Mouse (Mus musculus) ES-Bruce4 (cell line): ENCODE measurements around the gene Rasgef1c. TPM values are rescaled to one million over a fixed set of nuclear protein-coding genes. Genes with fewer than 3 reads are reported as not detected.
A peak's percentile ranks its signal among the peaks of the same experiment; 100 is the strongest.

Experiments used
- H3K27ac ChIP-seq: 2 replicates; pipeline ENCODE4 v1.5.1; 2012; ENCODE audit warnings: low read length, inconsistent platforms; ENCODE audit not compliant: insufficient read depth
- H3K27me3 ChIP-seq: 2 replicates; pipeline ENCODE4 v1.6.1; 2012; ENCODE audit warnings: mild to moderate bottlenecking, low read length, inconsistent platforms; ENCODE audit not compliant: control insufficient read depth, poor library complexity, insufficient read depth, severe bottlenecking
- H3K36me3 ChIP-seq: 2 replicates; pipeline ENCODE4 v1.6.1; 2012; ENCODE audit warnings: inconsistent platforms, mild to moderate bottlenecking, low read length, moderate library complexity; ENCODE audit not compliant: control insufficient read depth, poor library complexity, insufficient read depth, severe bottlenecking
- H3K4me1 ChIP-seq: one replicate; pipeline ENCODE4 v1.8.1; 2011; ENCODE audit warnings: low read length; ENCODE audit not compliant: control insufficient read depth, insufficient read depth
- H3K4me3 ChIP-seq: 2 replicates; pipeline ENCODE4 v1.5.1; 2011; ENCODE audit warnings: low read depth, mild to moderate bottlenecking, low read length
- H3K9ac ChIP-seq: 2 replicates; pipeline ENCODE4 v1.6.1; 2012; ENCODE audit warnings: low read depth, mild to moderate bottlenecking, inconsistent platforms; ENCODE audit not compliant: poor library complexity, severe bottlenecking
- H3K9me3 ChIP-seq: replicated peaks from 2 replicates; pipeline ENCODE4 v1.6.1; 2012; ENCODE audit warnings: mild to moderate bottlenecking, low read length, inconsistent platforms; ENCODE audit not compliant: control insufficient read depth, poor library complexity, insufficient read depth, severe bottlenecking
- CTCF ChIP-seq: IDR thresholded peaks from one replicate; pipeline ENCODE4 v1.8.1; 2011; ENCODE audit warnings: low read depth, low read length
- EP300 ChIP-seq: IDR thresholded peaks from 2 replicates; pipeline ENCODE4 v1.6.1; 2011; ENCODE audit warnings: low read depth, low read length; ENCODE audit not compliant: insufficient read depth
- POLR2A ChIP-seq: IDR thresholded peaks from one replicate; pipeline ENCODE4 v1.8.1; 2011; ENCODE audit warnings: low read length; ENCODE audit not compliant: insufficient read depth
- polyA plus RNA-seq: library from polyadenylated mRNA; stranded (reverse); fragments of >200 nt; gene quantifications from 2 replicates; pipeline ENCODE4 v1.2.4, GENCODE M21; 2011; ENCODE audit warnings: low read depth; ENCODE audit not compliant: missing spikeins, insufficient read depth, insufficient read length

Gene Rasgef1c
- polyA plus RNA-seq, 1 experiment = not detected

- no peak for TF ChIP-seq POLR2A
- TF ChIP-seq EP300 = no peak
- TF ChIP-seq CTCF = no peak
- Histone ChIP-seq H3K9ac (peak overlapping the region; percentile 92), H3K4me1 (no peaks in the 10 kb centered on the region)
Measured at GRCm38 (mm10) chr11:50025721-50026520, 124.3 kb downstream of the Rasgef1c start.

GRCm38 (mm10) chr11:50026521-50027090, 125.0 kb downstream of the Rasgef1c start:
- H3K4me3 ChIP-seq = no peak overlapping the region
- no peaks in the 10 kb centered on the region for H3K9me3 ChIP-seq
- H3K9ac ChIP-seq = no peak overlapping the region
- no peaks in the 10 kb centered on the region for H3K36me3 ChIP-seq
- peaks cover 27% of the 10 kb centered on the region for H3K27me3 ChIP-seq
- no peak for TF ChIP-seq CTCF
- no peak for TF ChIP-seq EP300
- no peak for TF ChIP-seq POLR2A
- no peaks in the 10 kb centered on the region for H3K4me1 ChIP-seq
- H3K27ac ChIP-seq = no peak overlapping the region

More at GRCm38 (mm10) chr11:50025721-50026520, 124.3 kb downstream of the Rasgef1c start:
- peak overlapping the region; percentile 72 for H3K4me3 ChIP-seq
- no peaks in the 10 kb centered on the region for H3K36me3 ChIP-seq
- peaks cover 27% of the 10 kb centered on the region for H3K27me3 ChIP-seq
- H3K27ac ChIP-seq = no peak overlapping the region
- no peaks in the 10 kb centered on the region for H3K9me3 ChIP-seq

GRCm38 (mm10) chr11:50028416-50028815, 126.8 kb downstream of the Rasgef1c start:
- no peaks in the 10 kb centered on the region for H3K36me3 ChIP-seq
- H3K27me3 ChIP-seq = peaks cover 25% of the 10 kb centered on the region
- no peak overlapping the region for H3K9ac ChIP-seq
- TF ChIP-seq EP300 = no peak
- no peak for TF ChIP-seq POLR2A
- TF ChIP-seq CTCF = no peak
- no peaks in the 10 kb centered on the region for H3K4me1 ChIP-seq
- no peak overlapping the region for H3K4me3 ChIP-seq
- no peaks in the 10 kb centered on the region for H3K9me3 ChIP-seq
- H3K27ac ChIP-seq = no peak overlapping the region

Other genes starting within 250 kb of the Rasgef1c start
- not detected in 2 replicates for gene Scgb3a1, start 238.2 kb upstream of the Rasgef1c start, polyA plus RNA-seq
- gene Cnot6, start 189.1 kb upstream of the Rasgef1c start, polyA plus RNA-seq = 60.3 and 64.3 TPM in 2 replicates
- gene Gfpt2, start 107.7 kb upstream of the Rasgef1c start, polyA plus RNA-seq = 49.1 and 52.3 TPM in 2 replicates
- 47.5 and 50.7 TPM in 2 replicates for gene Mapk9, start 55.1 kb upstream of the Rasgef1c start, polyA plus RNA-seq
- gene Rnf130, start 123.5 kb downstream of the Rasgef1c start, polyA plus RNA-seq = 21.8 and 22.1 TPM in 2 replicates
- 28.6 and 30.6 TPM in 2 replicates for gene Tbc1d9b, start 229.6 kb downstream of the Rasgef1c start, polyA plus RNA-seq